ENCODE assay signal across 23 mouse cellular contexts in genomic region chr5:62539304-62539703, GRCm38 (mm10).
DNase-seq lines count a peak whose midpoint lies in the region; ATAC-seq and TF ChIP-seq lines count a peak whose summit lies in the region.
"Had no signal": no experiment of that assay in that cellular context is flagged by ENCODE, and none has a peak within 500 bp of the region (broad histone marks: within the 10 kb centered on the region; RNA-seq: fewer than 3 reads in every experiment).

No protein-coding gene starts in this region.

- DNase-seq in CH12.LX (ENCODE audit: extremely low read depth) (no peak), ES-E14 (ENCODE audit: low read depth, low spot score) (no peak), MEL (ENCODE audit: low read depth, low spot score) (no peak)
- no peak for DNase-seq in heart, adult 8-10 months (ENCODE audit: low spot score)
- DNase-seq in thymus, adult 18-20 months: no peak
- DNase-seq: adrenal gland, adult 2 months; adrenal gland, adult 8-10 months; adrenal gland, postnatal 10 days; adrenal gland, postnatal 14 days; adrenal gland, postnatal 25 days; adrenal gland, postnatal 36 days; B cell, adult 2 months; cerebellum, adult 11 months; cerebellum, adult 11-12 months; cerebellum, adult 18-20 months; cerebellum, adult 2 months; cerebellum, adult 8-10 months; cerebellum, adult 9-10 months had no signal

- TF ChIP-seq POLR2A in CH12.LX (IDR thresholded peaks at IDR 0.05; ENCODE audit: low read depth, low read length) (no peak), MEL (IDR thresholded peaks at IDR 0.05; ENCODE audit: control insufficient read depth in 1 of 2, insufficient read depth in 1 of 2, low read depth in 1 of 2, low read length in 2 of 2, poor library complexity in 1 of 2) (no peak)

- TF ChIP-seq CTCF in CH12.LX (conservative IDR thresholded peaks at IDR 0.05 in 1 of 2, IDR thresholded peaks at IDR 0.05 in 1 of 2; ENCODE audit: low read depth in 2 of 2, low read length in 2 of 2) (no peak), MEL (IDR thresholded peaks at IDR 0.05 in 2 of 3, conservative IDR thresholded peaks at IDR 0.05 in 1 of 3; ENCODE audit: control insufficient read depth in 1 of 3, insufficient read depth in 1 of 3, low read depth in 2 of 3, low read length in 3 of 3, poor library complexity in 1 of 3, severe bottlenecking in 1 of 3) (no peak)

- no peaks in the 10 kb centered on the region for H3K36me3 ChIP-seq in CH12.LX (replicated peaks in 1 of 2; ENCODE audit: control insufficient read depth in 1 of 2, insufficient read depth in 1 of 2, low read length in 1 of 2)
- no peaks in the 10 kb centered on the region for H3K36me3 ChIP-seq in ES-E14 (ENCODE audit: control insufficient read depth, insufficient read depth, low read length, poor library complexity, severe bottlenecking)
- no peaks in the 10 kb centered on the region for H3K36me3 ChIP-seq in MEL (ENCODE audit: control insufficient read depth in 1 of 2, insufficient read depth in 2 of 2, low read length in 2 of 2)
- H3K36me3 ChIP-seq: G1E had no signal

- H3K79me2 ChIP-seq in CH12.LX (replicated peaks; ENCODE audit: control insufficient read depth, extremely low read depth, insufficient read depth, poor library complexity, severe bottlenecking): no peaks in the 10 kb centered on the region
- H3K79me2 ChIP-seq in MEL (ENCODE audit: control insufficient read depth, insufficient read depth, low read length, poor library complexity): no peaks in the 10 kb centered on the region

- in situ Hi-C loops in CH12.LX (cut with MboI; ENCODE audit: low pct_ligation_motif_present, low pct_unique_long_range_greater_than_20kb, low sequenced_read_pairs): no loop called here
- in situ Hi-C loops in ES-E14 (cut with MboI; ENCODE audit: low sequenced_read_pairs in 2 of 2, unreplicated experiment in 2 of 2): no loop called here

- peak overlapping the region; percentile 38 for H3K4me2 ChIP-seq in CH12.LX (ENCODE audit: insufficient read depth, low read depth, poor library complexity, severe bottlenecking)

- H3K4me1 ChIP-seq in CH12.LX (ENCODE audit: control insufficient read depth in 1 of 2, insufficient read depth in 2 of 2) (no peaks in the 10 kb centered on the region), ES-E14 (ENCODE audit: control insufficient read depth in 2 of 2, insufficient read depth in 2 of 2, low read length in 2 of 2, poor library complexity in 1 of 2) (no peaks in the 10 kb centered on the region), MEL (ENCODE audit: control insufficient read depth in 1 of 2, insufficient read depth in 2 of 2, low read length in 2 of 2) (no peaks in the 10 kb centered on the region)

- no peak for ATAC-seq in inflammation-experienced regulatory T-cells, adult 6 months
- ATAC-seq: activated CD4-positive, CD25-positive, alpha-beta regulatory T cell, adult 4 months; CD4-positive, CD25-positive, alpha-beta regulatory T cell, adult 4 months; Patski had no signal

- H3K27ac ChIP-seq in CH12.LX (ENCODE audit: insufficient read depth, low read depth) (no peak overlapping the region), ES-E14 (ENCODE audit: insufficient read depth, low read depth, low read length, poor library complexity, severe bottlenecking) (no peak overlapping the region), MEL (ENCODE audit: control insufficient read depth, low read depth, low read length) (no peak overlapping the region)

- H3K27me3 ChIP-seq in CH12.LX (replicated peaks) (no peaks in the 10 kb centered on the region), MEL (ENCODE audit: control insufficient read depth in 1 of 2, insufficient read depth in 2 of 2, low read length in 2 of 2) (no peaks in the 10 kb centered on the region)
- H3K27me3 ChIP-seq: Patski had no signal

- no peak for TF ChIP-seq EP300 in CH12.LX (IDR thresholded peaks at IDR 0.05; ENCODE audit: low read length)
- TF ChIP-seq EP300 in MEL (IDR thresholded peaks at IDR 0.05; ENCODE audit: low read depth in 1 of 2, low read length in 2 of 2): no peak

- H3K9ac ChIP-seq in CH12.LX (ENCODE audit: insufficient read depth, low read depth) (no peak overlapping the region), ES-E14 (ENCODE audit: insufficient read depth, low read depth, low read length, poor library complexity, severe bottlenecking) (no peak overlapping the region), MEL (ENCODE audit: control insufficient read depth, low read depth, low read length, poor library complexity, severe bottlenecking) (no peak overlapping the region)

- H3K9me3 ChIP-seq in CH12.LX (replicated peaks; ENCODE audit: low read length) (no peaks in the 10 kb centered on the region), ES-E14 (ENCODE audit: control insufficient read depth, insufficient read depth, low read depth, low read length) (no peaks in the 10 kb centered on the region), MEL (replicated peaks; ENCODE audit: insufficient read depth, low read length) (no peaks in the 10 kb centered on the region)
- H3K9me3 ChIP-seq: G1E had no signal

- H3K4me3 ChIP-seq in CH12.LX (replicated peaks in 1 of 3; ENCODE audit: low read depth in 2 of 3, low read length in 2 of 3, poor library complexity in 1 of 3): no peak overlapping the region
- no peak overlapping the region for H3K4me3 ChIP-seq in ES-E14 (ENCODE audit: insufficient read depth in 1 of 2, low read depth in 1 of 2, low read length in 2 of 2, poor library complexity in 1 of 2, severe bottlenecking in 1 of 2)
- H3K4me3 ChIP-seq in MEL (ENCODE audit: control insufficient read depth in 1 of 2, insufficient read depth in 1 of 2, low read depth in 2 of 2, low read length in 2 of 2): no peak overlapping the region

- dilution Hi-C loops in CH12.LX (cut with MboI; ENCODE audit: extremely low pct_ligation_motif_present, extremely low pct_unique_long_range_greater_than_20kb, low sequenced_read_pairs): no loop called here

- TF ChIP-seq RAD21 in CH12.LX (IDR thresholded peaks at IDR 0.05; ENCODE audit: low read depth, low read length) (no peak), MEL (IDR thresholded peaks at IDR 0.05; ENCODE audit: low read depth, low read length) (no peak)

TF ChIP-seq in CH12.LX, 34 proteins besides CTCF, POLR2A, EP300 and RAD21:
- no peak for TF ChIP-seq NELFE (IDR thresholded peaks at IDR 0.05; ENCODE audit: low read depth, low read length)
- no peak for TF ChIP-seq MYC (IDR thresholded peaks at IDR 0.05; ENCODE audit: low read depth, low read length)
- TF ChIP-seq BHLHE40 (IDR thresholded peaks at IDR 0.05; ENCODE audit: low read depth, low read length): no peak
- TF ChIP-seq ZNF384 (IDR thresholded peaks at IDR 0.05; ENCODE audit: low read depth, low read length): no peak
- no peak for TF ChIP-seq ELF1 (IDR thresholded peaks at IDR 0.05; ENCODE audit: low read depth, low read length)
- TF ChIP-seq TBP (conservative IDR thresholded peaks at IDR 0.05; ENCODE audit: low read depth, low read length): no peak
- TF ChIP-seq UBTF (IDR thresholded peaks at IDR 0.05; ENCODE audit: low read depth, low read length): no peak
- TF ChIP-seq MAFK (IDR thresholded peaks at IDR 0.05; ENCODE audit: insufficient replicate concordance, low read length): peak; percentile 94

TF ChIP-seq in ES-E14, 5 proteins besides CTCF, POLR2A, EP300 and RAD21:
- TF ChIP-seq HCFC1 (IDR thresholded peaks at IDR 0.05; ENCODE audit: borderline replicate concordance, insufficient read depth, low read length) (no peak), ZNF384 (IDR thresholded peaks at IDR 0.05; ENCODE audit: low read depth, low read length) (no peak), ZC3H11A (IDR thresholded peaks at IDR 0.05; ENCODE audit: borderline replicate concordance, low read depth, low read length) (no peak), CHD2 (IDR thresholded peaks at IDR 0.05; ENCODE audit: low read depth, low read length) (no peak), MAFK (IDR thresholded peaks at IDR 0.05; ENCODE audit: insufficient read depth, low read depth, low read length) (peak; percentile 89)

TF ChIP-seq in MEL, 35 proteins besides CTCF, POLR2A, EP300 and RAD21:
- TF ChIP-seq UBTF (IDR thresholded peaks at IDR 0.05; ENCODE audit: borderline replicate concordance, insufficient read depth, low read depth, low read length) (no peak), MYC (IDR thresholded peaks at IDR 0.05; ENCODE audit: low read depth, low read length) (no peak), JUND (IDR thresholded peaks at IDR 0.05; ENCODE audit: low read depth, low read length) (no peak), MAFK (IDR thresholded peaks at IDR 0.05; ENCODE audit: borderline replicate concordance, low read depth, low read length) (peak; percentile 55; the same call in 1 of the 2 replicates), ZNF384 (IDR thresholded peaks at IDR 0.05; ENCODE audit: low read depth, low read length) (no peak)

Comparison
In these comparisons a context has a peak if more than half of its experiments do, and no peak if none do; other contexts are left out.
1. Of the 35 proteins assayed by ChIP-seq in both MEL and CH12.LX: peak only in MEL: none; only in CH12.LX: none; in both: MAFK; in neither: 34.